Mouse (Mus musculus): ENCODE data around the gene 1700080O16Rik. TPM values are rescaled to one million over a fixed set of nuclear protein-coding genes. Genes with fewer than 3 reads are reported as not detected.

1700080O16Rik gene
- not detected for total RNA-seq (2021)
- long read RNA-seq, experiment 1: 0 reads
- long read RNA-seq, experiment 2: 0 reads

GRCm38 (mm10) chrX:51972672-51973071 lies at the start of gene 1700080O16Rik:
Gene 1700080O16Rik, minus strand, starts transcription at chrX:51972772.
- DNase-seq: no peak
- intact Hi-C loops (cut with DNase I): no loop called here

- DNase-seq: peak; percentile 3 to 48
- intact Hi-C loops (cut with DNase I): no loop called here
Observed at GRCm38 (mm10) chrX:52017660-52018059, 45.1 kb upstream of the 1700080O16Rik start.

- no peak for DNase-seq
- intact Hi-C loops (cut with DNase I): no loop called here
Observed at GRCm38 (mm10) chrX:52000072-52000471, 27.5 kb upstream of the 1700080O16Rik start.

- intact Hi-C loops (cut with DNase I): no loop called here
- no peak for DNase-seq
Observed at GRCm38 (mm10) chrX:51999426-51999825, 26.9 kb upstream of the 1700080O16Rik start.

GRCm38 (mm10) chrX:51976361-51976760 lies 3.8 kb upstream of the 1700080O16Rik start:
- no peak for DNase-seq
- intact Hi-C loops (cut with DNase I): no loop called here

GRCm38 (mm10) chrX:51974618-51975017 lies 2.0 kb upstream of the 1700080O16Rik start:
- intact Hi-C loops (cut with DNase I): no loop called here
- DNase-seq: no peak

GRCm38 (mm10) chrX:51948071-51948470 lies 24.5 kb downstream of the 1700080O16Rik start:
- peak; percentile 42 to 48 for DNase-seq
- intact Hi-C loops (cut with DNase I): no loop called here

- intact Hi-C loops (cut with DNase I): no loop called here
- no peak for DNase-seq
Observed at GRCm38 (mm10) chrX:51938076-51938475, 34.5 kb downstream of the 1700080O16Rik start.

GRCm38 (mm10) chrX:51919091-51919490 lies 53.5 kb downstream of the 1700080O16Rik start:
- no peak for DNase-seq
- intact Hi-C loops (cut with DNase I): loop anchor here (10.0 kb wide), 1 partner anchor 184 kb away; no protein-coding TSS in a partner anchor

Other genes starting within 250 kb of the 1700080O16Rik start
- gene Usp26, start 171.5 kb downstream of the 1700080O16Rik start, total RNA-seq (2021): under 1 TPM in 1 of 2 experiments, not detected in 1; 0.29 TPM
- gene Gpc4, start 192.5 kb upstream of the 1700080O16Rik start, total RNA-seq (2021): 10 to 100 TPM; 46.9 to 49.7 TPM

Data from heart, postnatal 14 days (tissue).